Mouse (Mus musculus) intestine, embryonic 14.5 days (tissue): ENCODE measurements around the gene Sipa1l3. TPM values are rescaled to one million over a fixed set of nuclear protein-coding genes. Genes with fewer than 3 reads are reported as not detected.
A peak's percentile ranks its signal among the peaks of the same experiment; 100 is the strongest.

ENCODE experiments used
- ATAC-seq: fragments of 200-750 bp; cut with Nextera tagmentation; replicated peaks from 2 replicates; pipeline ENCODE4 v1.8.0; 2017; ENCODE audit warnings: low read depth, moderate number of reproducible peaks, moderate TSS enrichment, moderate library complexity; ENCODE audit not compliant: low FRiP score, low TSS enrichment
- DNase-seq: peaks from one replicate; pipeline ENCODE4 v3.0.0-alpha.2; 2018; ENCODE audit warnings: low spot score
- H3K27ac ChIP-seq: fragments of 300-500 bp; sonication (generic); 2 replicates; pipeline ENCODE4 v1.5.1; 2014; ENCODE audit warnings: low read depth, mild to moderate bottlenecking, control low read depth
- H3K27me3 ChIP-seq: fragments of 300-500 bp; sonication (generic); replicated peaks from 2 replicates; pipeline ENCODE4 v1.6.1; 2014; ENCODE audit warnings: low read length, control low read depth; ENCODE audit not compliant: control insufficient read depth, insufficient read depth
- H3K36me3 ChIP-seq: fragments of 300-500 bp; sonication (generic); 2 replicates; pipeline ENCODE4 v1.6.1; 2014; ENCODE audit warnings: low read length, control low read depth; ENCODE audit not compliant: control insufficient read depth, insufficient read depth
- H3K4me1 ChIP-seq: fragments of 300-500 bp; sonication (generic); replicated peaks from 2 replicates; pipeline ENCODE4 v1.6.1; 2014; ENCODE audit warnings: low read length, control low read depth, mixed read lengths; ENCODE audit not compliant: control insufficient read depth, insufficient read depth
- H3K4me2 ChIP-seq: fragments of 300-500 bp; sonication (generic); 2 replicates; pipeline ENCODE4 v1.6.1; 2014; ENCODE audit warnings: low read length
- H3K4me3 ChIP-seq: fragments of 300-500 bp; sonication (generic); 2 replicates; pipeline ENCODE4 v1.5.1; 2014; ENCODE audit warnings: low read depth, low read length, control low read depth, mixed read lengths
- H3K9ac ChIP-seq: fragments of 300-500 bp; sonication (generic); 2 replicates; pipeline ENCODE4 v1.6.1; 2014; ENCODE audit warnings: mild to moderate bottlenecking, low read length
- H3K9me3 ChIP-seq: fragments of 300-500 bp; sonication (generic); 2 replicates; pipeline ENCODE4 v1.6.1; 2016; ENCODE audit warnings: low read length, control low read depth; ENCODE audit not compliant: control insufficient read depth
- WGBS: fragments of 180-500 bp; shearing (Covaris S2); extraction: QIAGEN DNeasy Blood & Tissue Kit; methylation state at CpG from one replicate; pipeline ENCODE4 v1.1.7; 2014; 5-methylcytosine and 5-hydroxymethylcytosine counted together
- polyA plus RNA-seq: library from polyadenylated mRNA; unstranded; fragments of >200 nt; fragmentation: Nextera tagmentation; extraction: Ambion mirVana; gene quantifications from 2 replicates; pipeline ENCODE4 v1.2.1, GENCODE M21; 2014

The Sipa1l3 gene
- polyA plus RNA-seq, 1 experiment from 2014 or later = 22.5 TPM

- H3K27me3 ChIP-seq = 0 out of 2 replicates have a peak, but pooled peaks cover under 1% of the 10 kb centered on the region
- ATAC-seq = no peak
- H3K9me3 ChIP-seq = no peaks in the 10 kb centered on the region
- H3K4me1 ChIP-seq = peaks cover 36% of the 10 kb centered on the region
- DNase-seq = no peak
- no peaks in the 10 kb centered on the region for H3K36me3 ChIP-seq
- H3K27ac ChIP-seq = no peak overlapping the region
- H3K4me3 ChIP-seq = no peak overlapping the region
- WGBS = 55% methylated on average over 9 of the region's 9 CpGs
- no peak overlapping the region for H3K9ac ChIP-seq
- H3K4me2 ChIP-seq = no peak overlapping the region
These were observed 204.7 kb downstream of the Sipa1l3 start for GRCm38 (mm10) chr7:29313572-29314261.

GRCm38 (mm10) chr7:29313051-29313450 lies 205.4 kb downstream of the Sipa1l3 start:
- 36% methylated on average over 9 of the region's 9 CpGs for WGBS

GRCm38 (mm10) chr7:29309749-29310148 lies 208.7 kb downstream of the Sipa1l3 start:
- 8% methylated on average over 5 of the region's 5 CpGs for WGBS
- DNase-seq = no peak

More at GRCm38 (mm10) chr7:29313051-29313450, 205.4 kb downstream of the Sipa1l3 start:
- peaks cover 30% of the 10 kb centered on the region for H3K4me1 ChIP-seq
- no peak overlapping the region for H3K4me2 ChIP-seq
- DNase-seq = no peak
- no peak overlapping the region for H3K4me3 ChIP-seq
- H3K36me3 ChIP-seq = no peaks in the 10 kb centered on the region
- no peak for ATAC-seq
- H3K9ac ChIP-seq = no peak overlapping the region
- H3K9me3 ChIP-seq = no peaks in the 10 kb centered on the region
- H3K27ac ChIP-seq = no peak overlapping the region
- H3K27me3 ChIP-seq = peaks cover 4% of the 10 kb centered on the region; the same call in 1 of the 2 replicates

GRCm38 (mm10) chr7:29309221-29309721 lies 209.2 kb downstream of the Sipa1l3 start:
- peak; percentile 68 for DNase-seq

More at GRCm38 (mm10) chr7:29309749-29310148, 208.7 kb downstream of the Sipa1l3 start:
- Histone ChIP-seq H3K27me3 (peaks cover 16% of the 10 kb centered on the region), H3K4me1 (peaks cover 31% of the 10 kb centered on the region), H3K27ac (no peak overlapping the region), H3K9ac (peak overlapping the region; percentile 46; the same call in 1 of the 2 replicates), H3K4me2 (peak overlapping the region; percentile 97), H3K36me3 (no peaks in the 10 kb centered on the region), H3K4me3 (peak overlapping the region; percentile 43), H3K9me3 (no peaks in the 10 kb centered on the region)
- no peak for ATAC-seq

GRCm38 (mm10) chr7:29307350-29308104 lies 210.9 kb downstream of the Sipa1l3 start:
- Histone ChIP-seq H3K4me2 (peak overlapping the region; percentile 97), H3K9ac (peak overlapping the region; percentile 35; the same call in 1 of the 2 replicates), H3K27ac (no peak overlapping the region), H3K36me3 (no peaks in the 10 kb centered on the region), H3K4me1 (peaks cover 38% of the 10 kb centered on the region), H3K9me3 (no peaks in the 10 kb centered on the region), H3K4me3 (peak overlapping the region; percentile 58), H3K27me3 (peaks cover 19% of the 10 kb centered on the region)
- WGBS = 3% methylated on average over 42 of the region's 42 CpGs
- ATAC-seq = peak; percentile 83
- DNase-seq = peak; percentile 94

More at GRCm38 (mm10) chr7:29309221-29309721, 209.2 kb downstream of the Sipa1l3 start:
- H3K4me1 ChIP-seq = peaks cover 36% of the 10 kb centered on the region
- H3K9ac ChIP-seq = peak overlapping the region; percentile 46
- peak overlapping the region; percentile 97 for H3K4me2 ChIP-seq
- WGBS = under 1% methylated on average over 36 of the region's 36 CpGs
- ATAC-seq = no peak
- H3K27ac ChIP-seq = no peak overlapping the region; the same call in 1 of the 2 replicates
- peak overlapping the region; percentile 43 for H3K4me3 ChIP-seq
- H3K36me3 ChIP-seq = no peaks in the 10 kb centered on the region
- H3K27me3 ChIP-seq = peaks cover 17% of the 10 kb centered on the region
- no peaks in the 10 kb centered on the region for H3K9me3 ChIP-seq

GRCm38 (mm10) chr7:29306619-29307018 lies 211.8 kb downstream of the Sipa1l3 start:
- Histone ChIP-seq H3K4me3 (no peak overlapping the region), H3K9me3 (no peaks in the 10 kb centered on the region), H3K9ac (no peak overlapping the region), H3K4me1 (peaks cover 38% of the 10 kb centered on the region), H3K4me2 (no peak overlapping the region), H3K36me3 (no peaks in the 10 kb centered on the region), H3K27ac (no peak overlapping the region), H3K27me3 (peaks cover 19% of the 10 kb centered on the region)
- DNase-seq (no peak), ATAC-seq (no peak)
- WGBS = 34% methylated on average over 7 of the region's 7 CpGs

GRCm38 (mm10) chr7:29306108-29306507 lies 212.3 kb downstream of the Sipa1l3 start:
- DNase-seq = no peak
- WGBS = 62% methylated on average over 7 of the region's 7 CpGs

GRCm38 (mm10) chr7:29305263-29305988 lies 213.0 kb downstream of the Sipa1l3 start:
- ATAC-seq (no peak), DNase-seq (peak; percentile 53)
- Histone ChIP-seq H3K9me3 (no peaks in the 10 kb centered on the region), H3K27me3 (peaks cover 19% of the 10 kb centered on the region), H3K9ac (peak overlapping the region; percentile 27), H3K4me1 (peaks cover 38% of the 10 kb centered on the region), H3K4me3 (peak overlapping the region; percentile 43), H3K27ac (no peak overlapping the region), H3K36me3 (no peaks in the 10 kb centered on the region), H3K4me2 (peak overlapping the region; percentile 87)
- WGBS = 38% methylated on average over 9 of the region's 9 CpGs

More at GRCm38 (mm10) chr7:29306108-29306507, 212.3 kb downstream of the Sipa1l3 start:
- Histone ChIP-seq H3K36me3 (no peaks in the 10 kb centered on the region), H3K9me3 (no peaks in the 10 kb centered on the region), H3K9ac (no peak overlapping the region), H3K4me3 (no peak overlapping the region), H3K4me2 (no peak overlapping the region), H3K27me3 (peaks cover 19% of the 10 kb centered on the region), H3K4me1 (peaks cover 38% of the 10 kb centered on the region), H3K27ac (no peak overlapping the region)
- no peak for ATAC-seq
